ENCODE assay signal across 11 mouse cellular contexts in genomic region chr11:35627815-35628214, GRCm38 (mm10).
DNase-seq lines count a peak whose midpoint lies in the region; ATAC-seq and TF ChIP-seq lines count a peak whose summit lies in the region.
"Had no signal": no experiment of that assay in that cellular context is flagged by ENCODE, and none has a peak within 500 bp of the region (broad histone marks: within the 10 kb centered on the region; RNA-seq: fewer than 3 reads in every experiment).

No protein-coding gene starts in this region.

- no peaks in the 10 kb centered on the region for H3K27me3 ChIP-seq in lung, postnatal 0 days (replicated peaks; ENCODE audit: insufficient read depth, low read length)
- no peaks in the 10 kb centered on the region for H3K27me3 ChIP-seq in stomach, postnatal 0 days (ENCODE audit: control insufficient read depth, insufficient read depth, low read length)
- H3K27me3 ChIP-seq: hindbrain, embryonic 13.5 days; limb, embryonic 12.5 days had no signal

- no peaks in the 10 kb centered on the region for H3K4me1 ChIP-seq in lung, postnatal 0 days (ENCODE audit: insufficient read depth, low read depth, low read length)
- no peaks in the 10 kb centered on the region for H3K4me1 ChIP-seq in stomach, postnatal 0 days (replicated peaks; ENCODE audit: control insufficient read depth, insufficient read depth)

- no peak overlapping the region for H3K9ac ChIP-seq in lung, postnatal 0 days (replicated peaks; ENCODE audit: low read depth)
- no peak overlapping the region for H3K9ac ChIP-seq in stomach, postnatal 0 days (ENCODE audit: low read length)
- H3K9ac ChIP-seq: hindbrain, embryonic 13.5 days; limb, embryonic 12.5 days had no signal

- ATAC-seq in frontal cortex, adult (ENCODE audit: low TSS enrichment): 0 out of 2 replicates have a peak, but pooled peaks have one; percentile 22
- peak; percentile 53 for ATAC-seq in lung, postnatal 0 days
- ATAC-seq in megakaryocyte progenitor cell, adult 5-6 weeks (replicated peaks; ENCODE audit: poor library complexity): peak; percentile 68
- no peak for ATAC-seq in stomach, postnatal 0 days (ENCODE audit: low FRiP score, low TSS enrichment)

- no peaks in the 10 kb centered on the region for H3K9me3 ChIP-seq in lung, postnatal 0 days (ENCODE audit: low read length)
- H3K9me3 ChIP-seq in stomach, postnatal 0 days (ENCODE audit: control insufficient read depth, low read length): no peaks in the 10 kb centered on the region
- H3K9me3 ChIP-seq: hindbrain, embryonic 13.5 days; limb, embryonic 12.5 days had no signal

- TF ChIP-seq CTCF in lung, postnatal 0 days (IDR thresholded peaks at IDR 0.05): no peak
- no peak for TF ChIP-seq CTCF in stomach, postnatal 0 days (IDR thresholded peaks at IDR 0.05; ENCODE audit: low read depth)

- no peak for DNase-seq in frontal cortex, adult 2 months (ENCODE audit: extremely low spot score in 1 of 2, low spot score in 1 of 2)
- DNase-seq in lung, postnatal 0 days (ENCODE audit: low spot score): peak; percentile 33
- DNase-seq in lung, adult 18-20 months: no peak
- DNase-seq in cerebellum, adult 11-12 months: peak; percentile 68
- no peak for DNase-seq in stomach, postnatal 0 days (ENCODE audit: low spot score)
- DNase-seq in layer of hippocampus, postnatal 10 days (ENCODE audit: low spot score in 2 of 2): no peak
- DNase-seq: gastrocnemius, postnatal 14 days had no signal

- H3K36me3 ChIP-seq in lung, postnatal 0 days (ENCODE audit: insufficient read depth, low read length): no peaks in the 10 kb centered on the region
- no peaks in the 10 kb centered on the region for H3K36me3 ChIP-seq in stomach, postnatal 0 days (ENCODE audit: control insufficient read depth, insufficient read depth, low read length)

- no peak overlapping the region for H3K4me3 ChIP-seq in lung, postnatal 0 days (ENCODE audit: low read depth, low read length)
- H3K4me3 ChIP-seq in stomach, postnatal 0 days (ENCODE audit: low read depth, low read length): no peak overlapping the region
- H3K4me3 ChIP-seq: hindbrain, embryonic 13.5 days; limb, embryonic 12.5 days had no signal

- no peak overlapping the region for H3K27ac ChIP-seq in lung, postnatal 0 days (ENCODE audit: low read length)
- no peak overlapping the region for H3K27ac ChIP-seq in stomach, postnatal 0 days (replicated peaks)
- H3K27ac ChIP-seq: hindbrain, embryonic 13.5 days; limb, embryonic 12.5 days had no signal

- WGBS in lung, postnatal 0 days: 69% methylated on average over 3 of the region's 3 CpGs
- WGBS in stomach, postnatal 0 days: 74% methylated on average over 3 of the region's 3 CpGs

- no peak for TF ChIP-seq EP300 in lung, postnatal 0 days (IDR thresholded peaks at IDR 0.05)
- TF ChIP-seq EP300 in stomach, postnatal 0 days (optimal IDR thresholded peaks at IDR 0.05): no peak

- no peak overlapping the region for H3K4me2 ChIP-seq in lung, postnatal 0 days (replicated peaks; ENCODE audit: low read depth, low read length)
- H3K4me2 ChIP-seq in stomach, postnatal 0 days (replicated peaks; ENCODE audit: low read depth): no peak overlapping the region
- H3K4me2 ChIP-seq: hindbrain, embryonic 13.5 days; limb, embryonic 12.5 days had no signal

Comparison
In these comparisons a context has a peak if more than half of its experiments do, and no peak if none do; other contexts are left out.
1. DNase-seq: peak in lung, postnatal 0 days (single experiment) and cerebellum, adult 11-12 months (single experiment); none in frontal cortex, adult 2 months (0 of 2), lung, adult 18-20 months (0 of 2), stomach, postnatal 0 days (single experiment) and layer of hippocampus, postnatal 10 days (0 of 2).